Mouse (Mus musculus): ENCODE measurements around the gene Wdr93.

GRCm38 (mm10) chr7:79769664-79770063 lies 26.7 kb downstream of the Wdr93 start:
- no peak for TF ChIP-seq HCFC1 (IDR thresholded peaks at IDR 0.05; ENCODE audit: borderline replicate concordance, insufficient read depth, low read length)
- TF ChIP-seq ZNF384 (IDR thresholded peaks at IDR 0.05; ENCODE audit: low read depth, low read length) = no peak
- no peak for TF ChIP-seq CHD2 (IDR thresholded peaks at IDR 0.05; ENCODE audit: low read depth, low read length)

Data from ES-E14 (cell line).